Comparison of ENCODE assay signal across 8 mouse cellular contexts in the genomic region with DNA sequence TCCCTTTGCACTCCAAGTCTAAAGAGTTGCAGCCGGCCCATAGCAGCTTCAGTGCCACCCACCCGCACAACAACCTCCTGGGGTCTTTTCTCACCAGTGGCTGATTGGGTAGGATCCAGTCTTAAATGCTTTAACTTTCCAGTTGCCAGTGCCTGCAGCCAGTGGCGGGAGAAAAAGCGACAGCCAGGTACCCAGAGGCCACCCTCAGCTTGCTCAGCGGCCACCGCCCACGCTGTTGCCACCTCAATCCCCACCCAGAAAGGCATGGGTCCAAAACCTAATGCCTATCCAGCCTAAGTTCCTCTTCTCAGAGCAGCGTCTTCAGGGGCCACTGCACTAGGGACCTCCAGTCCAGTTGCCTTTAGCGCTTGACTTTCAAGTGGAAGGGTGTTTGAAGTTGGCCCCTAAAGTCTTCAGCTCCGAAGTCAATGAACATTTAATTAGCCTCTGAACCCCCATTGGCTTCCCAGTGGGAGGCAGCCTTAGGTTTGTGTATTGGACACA. TPM values are rescaled to one million over a fixed set of nuclear protein-coding genes. Genes with fewer than 3 reads are reported as not detected.
DNase-seq lines count a peak whose midpoint lies in the region; ATAC-seq and TF ChIP-seq lines count a peak whose summit lies in the region.

No protein-coding gene starts in this region.

- no peak for ATAC-seq in limb, embryonic 11.5 days (ENCODE audit: insufficient number of reproducible peaks, low FRiP score, low TSS enrichment, low read depth)
- no peak for ATAC-seq in monocyte, adult 5-6 weeks (replicated peaks; ENCODE audit: insufficient number of reproducible peaks, low FRiP score, low TSS enrichment, poor library complexity, severe bottlenecking)

- H3K36me3 ChIP-seq in limb, embryonic 11.5 days (ENCODE audit: control insufficient read depth, insufficient read depth, low read length), result no peaks in the 10 kb centered on the region

- 12% methylated on average over 10 of the region's 10 CpGs for WGBS in limb, embryonic 11.5 days
- WGBS in olfactory bulb, adult 2 months, result 19% methylated on average over 10 of the region's 10 CpGs

- TF ChIP-seq POLR2A in olfactory bulb, adult 2 months (IDR thresholded peaks at IDR 0.05; ENCODE audit: insufficient read depth, low read depth, low read length), result no peak

- H3K4me3 ChIP-seq in limb, embryonic 11.5 days (ENCODE audit: low read depth, low read length), result peak overlapping the region; percentile 57
- H3K4me3 ChIP-seq in olfactory bulb, adult 2 months (ENCODE audit: insufficient read depth, low read depth, low read length), result peak overlapping the region; percentile 60

- H3K27ac ChIP-seq in limb, embryonic 11.5 days (replicated peaks; ENCODE audit: low read depth, low read length), result peak overlapping the region; percentile 62; the same call in 1 of the 2 replicates
- H3K27ac ChIP-seq in olfactory bulb, adult 2 months (ENCODE audit: insufficient read depth, low read depth, low read length), result no peak overlapping the region

- DNase-seq in cerebellum, adult 9-11 months, result peak; percentile 20
- no peak for DNase-seq in cerebellum, adult 8-10 months
- peak; percentile 18 for DNase-seq in ovary, postnatal 36 days (ENCODE audit: low spot score)
- no peak for DNase-seq in ovary, postnatal 14 days (ENCODE audit: low spot score)
- DNase-seq in limb, embryonic 11.5 days (ENCODE audit: low spot score), result peak; percentile 41
- no peak for DNase-seq in adrenal gland, adult 2 months

- H3K9ac ChIP-seq in limb, embryonic 11.5 days (ENCODE audit: low read length), result peak overlapping the region; percentile 79

- H3K9me3 ChIP-seq in limb, embryonic 11.5 days (ENCODE audit: control insufficient read depth, low read length), result no peaks in the 10 kb centered on the region

- H3K4me2 ChIP-seq in limb, embryonic 11.5 days (ENCODE audit: low read depth, severe bottlenecking), result peak overlapping the region; percentile 51

- no peak for TF ChIP-seq CTCF in olfactory bulb, adult 2 months (IDR thresholded peaks at IDR 0.05; ENCODE audit: insufficient read depth, low read depth, low read length)

- 0 out of 2 replicates have a peak, but pooled peaks cover 2% of the 10 kb centered on the region for H3K27me3 ChIP-seq in limb, embryonic 11.5 days (ENCODE audit: control insufficient read depth, insufficient read depth, low read length)

- no peaks in the 10 kb centered on the region for H3K4me1 ChIP-seq in limb, embryonic 11.5 days (ENCODE audit: control insufficient read depth, insufficient read depth, low read length)
- peaks cover 13% of the 10 kb centered on the region for H3K4me1 ChIP-seq in olfactory bulb, adult 2 months (ENCODE audit: control insufficient read depth, insufficient read depth, low read length)

RNA-seq across cellular contexts. Expression of a gene that starts 1.0 kb away (rescaled TPM):
- polyA plus RNA-seq in limb, embryonic 11.5 days (2014; fragmentation: Nextera tagmentation; extraction: Ambion mirVana), result 30.0 and 32.3 TPM in 2 replicates
- not detected in 2 replicates for polyA plus RNA-seq in olfactory bulb, adult 2 months (2012; ENCODE audit: insufficient read depth, insufficient read length, low replicate concordance, missing spikeins)
- 1 to 10 TPM; 1.4 to 3.0 TPM for total RNA-seq in adrenal gland, adult 2 months (2021)
- 2.5 and 2.9 TPM in 2 replicates for polyA plus RNA-seq in adrenal gland, adult 2 months (2012; rRNA removed)
- not detected in 3 replicates for total RNA-seq in monocyte, adult 5-6 weeks (2017)

Comparison
In these comparisons a context has a peak if more than half of its experiments do, and no peak if none do; other contexts are left out.
1. DNase-seq: peak in cerebellum, adult 9-11 months (single experiment), ovary, postnatal 36 days (single experiment) and limb, embryonic 11.5 days (single experiment); none in cerebellum, adult 8-10 months (single experiment), ovary, postnatal 14 days (single experiment) and adrenal gland, adult 2 months (single experiment).